27 mouse cellular contexts compared by ENCODE assay signal in the genomic region with DNA sequence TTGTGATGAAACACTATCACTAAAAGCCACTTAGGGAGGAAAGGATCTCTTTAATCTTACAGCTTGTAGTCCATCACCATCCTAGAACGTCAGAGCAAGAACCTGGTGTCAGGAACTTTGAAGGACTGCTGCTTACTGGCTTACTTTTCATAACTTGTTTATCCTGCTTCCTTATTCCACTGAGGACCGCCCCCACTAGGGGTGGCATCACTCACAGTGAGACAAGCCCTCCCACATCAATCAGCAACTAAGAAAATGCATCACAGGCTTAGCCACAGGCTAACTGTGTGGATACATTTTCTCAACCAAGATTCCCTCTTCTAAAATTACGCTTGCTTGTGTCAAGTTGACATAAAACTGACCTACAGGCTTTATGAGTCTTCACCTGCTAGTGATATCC.
A peak's percentile ranks its signal among the peaks of the same experiment; 100 is the strongest.
DNase-seq lines count a peak whose midpoint lies in the region; ATAC-seq lines count a peak whose summit lies in the region.
"Had no signal": no experiment of that assay in that cellular context is flagged by ENCODE, and none has a peak within 500 bp of the region (broad histone marks: within the 10 kb centered on the region; RNA-seq: fewer than 3 reads in every experiment).

No protein-coding gene starts in this region.

- 88% methylated on average over 3 of the region's 3 CpGs for WGBS in forebrain, embryonic 10.5 days

- no peaks in the 10 kb centered on the region for H3K27me3 ChIP-seq in forebrain, embryonic 10.5 days (ENCODE audit: poor library complexity, severe bottlenecking)
- H3K27me3 ChIP-seq: embryonic facial prominence, embryonic 12.5 days; hindbrain, embryonic 12.5 days; liver, embryonic 15.5 days; midbrain, embryonic 13.5 days; stomach, embryonic 15.5 days had no signal

- peak; percentile 43 for ATAC-seq in megakaryocyte, adult 5-6 weeks (ENCODE audit: poor library complexity, severe bottlenecking)
- ATAC-seq: forebrain, embryonic 16.5 days; hindbrain, postnatal 0 days; intestine, embryonic 16.5 days; midbrain, embryonic 13.5 days had no signal

- no peaks in the 10 kb centered on the region for H3K9me3 ChIP-seq in forebrain, embryonic 10.5 days
- H3K9me3 ChIP-seq: embryonic facial prominence, embryonic 12.5 days; hindbrain, embryonic 12.5 days; limb, embryonic 12.5 days; liver, embryonic 15.5 days; midbrain, embryonic 13.5 days; stomach, embryonic 15.5 days had no signal

- DNase-seq in testis, postnatal 10 days (ENCODE audit: low spot score): peak; percentile 26
- DNase-seq in testis, postnatal 14 days (ENCODE audit: low spot score): no peak
- DNase-seq in thymus, postnatal 14 days: peak; percentile 54
- DNase-seq in forebrain, embryonic 10.5 days (ENCODE audit: extremely low spot score, low spot score): no peak
- DNase-seq in kidney, adult 18-20 months: no peak
- no peak for DNase-seq in heart, adult 9 months (ENCODE audit: low spot score in 2 of 2)
- DNase-seq: adrenal gland, adult 2 months; cerebellum, adult 8-10 months; cerebellum, postnatal 25 days; heart, postnatal 36 days; kidney, adult 9 months; kidney, postnatal 14 days; layer of hippocampus, adult 9-11 months; lung, embryonic 14.5 days; lung, postnatal 14 days; retina, postnatal 1 day; right cerebral cortex, postnatal 14 days had no signal

- H3K36me3 ChIP-seq in forebrain, embryonic 10.5 days (replicated peaks): no peaks in the 10 kb centered on the region
- H3K36me3 ChIP-seq: embryonic facial prominence, embryonic 12.5 days; hindbrain, embryonic 12.5 days; limb, embryonic 12.5 days; liver, embryonic 15.5 days; midbrain, embryonic 13.5 days; stomach, embryonic 15.5 days had no signal

- H3K27ac ChIP-seq in forebrain, embryonic 10.5 days: no peak overlapping the region
- H3K27ac ChIP-seq: embryonic facial prominence, embryonic 12.5 days; hindbrain, embryonic 12.5 days; hindbrain, postnatal 0 days; limb, embryonic 12.5 days; liver, embryonic 15.5 days; midbrain, embryonic 13.5 days; stomach, embryonic 15.5 days had no signal

- H3K4me1 ChIP-seq in forebrain, embryonic 10.5 days: no peaks in the 10 kb centered on the region
- H3K4me1 ChIP-seq: embryonic facial prominence, embryonic 12.5 days; hindbrain, embryonic 12.5 days; limb, embryonic 12.5 days; liver, embryonic 15.5 days; midbrain, embryonic 13.5 days; stomach, embryonic 15.5 days had no signal

- H3K4me3 ChIP-seq in forebrain, embryonic 10.5 days: no peak overlapping the region
- H3K4me3 ChIP-seq: embryonic facial prominence, embryonic 12.5 days; hindbrain, embryonic 12.5 days; limb, embryonic 12.5 days; liver, embryonic 15.5 days; midbrain, embryonic 13.5 days; stomach, embryonic 15.5 days had no signal

Comparison
In these comparisons a context has a peak if more than half of its experiments do, and no peak if none do; other contexts are left out.
1. DNase-seq: peak in testis, postnatal 10 days (single experiment) and thymus, postnatal 14 days (single experiment); none in testis, postnatal 14 days (single experiment), forebrain, embryonic 10.5 days (single experiment), kidney, adult 18-20 months (single experiment) and heart, adult 9 months (0 of 2).